Mouse (Mus musculus) forebrain, embryonic 10.5 days (tissue): Measurements from ENCODE around the gene Arsb. TPM values are rescaled to one million over a fixed set of nuclear protein-coding genes. Genes with fewer than 3 reads are reported as not detected.
A peak's percentile ranks its signal among the peaks of the same experiment; 100 is the strongest.

ENCODE experiments used
- DNase-seq: peaks from one replicate; pipeline ENCODE4 v3.0.0-alpha.2; 2017; ENCODE audit warnings: low spot score; ENCODE audit errors: extremely low spot score
- H3K27ac ChIP-seq: fragments of 300-500 bp; sonication (generic); 2 replicates; pipeline ENCODE4 v1.5.1; 2016; ENCODE audit warnings: mild to moderate bottlenecking
- H3K27me3 ChIP-seq: fragments of 300-500 bp; sonication (generic); 2 replicates; pipeline ENCODE4 v1.6.1; 2016; ENCODE audit warnings: mild to moderate bottlenecking; ENCODE audit not compliant: poor library complexity, severe bottlenecking
- H3K36me3 ChIP-seq: fragments of 300-500 bp; sonication (generic); replicated peaks from 2 replicates; pipeline ENCODE4 v1.6.1; 2016; ENCODE audit warnings: mild to moderate bottlenecking, moderate library complexity
- H3K4me1 ChIP-seq: fragments of 300-500 bp; sonication (generic); 2 replicates; pipeline ENCODE4 v1.6.1; 2016
- H3K4me3 ChIP-seq: fragments of 300-500 bp; sonication (generic); 2 replicates; pipeline ENCODE4 v1.5.1; 2016; ENCODE audit warnings: mild to moderate bottlenecking, moderate library complexity
- H3K9me3 ChIP-seq: fragments of 300-500 bp; sonication (generic); 2 replicates; pipeline ENCODE4 v1.6.1; 2016; ENCODE audit warnings: mild to moderate bottlenecking, moderate library complexity
- WGBS: fragments of 180-500 bp; shearing (Covaris S2); methylation state at CpG from one replicate; pipeline ENCODE4 v1.1.7; 2016; 5-methylcytosine and 5-hydroxymethylcytosine counted together
- polyA plus RNA-seq: library from polyadenylated mRNA; unstranded; fragments of >200 nt; fragmentation: Nextera tagmentation; extraction: Ambion mirVana; gene quantifications from 2 replicates; pipeline ENCODE4 v1.2.1, GENCODE M21; 2016

Gene Arsb
- 4.1 and 4.3 TPM in 2 replicates for polyA plus RNA-seq

DNA sequence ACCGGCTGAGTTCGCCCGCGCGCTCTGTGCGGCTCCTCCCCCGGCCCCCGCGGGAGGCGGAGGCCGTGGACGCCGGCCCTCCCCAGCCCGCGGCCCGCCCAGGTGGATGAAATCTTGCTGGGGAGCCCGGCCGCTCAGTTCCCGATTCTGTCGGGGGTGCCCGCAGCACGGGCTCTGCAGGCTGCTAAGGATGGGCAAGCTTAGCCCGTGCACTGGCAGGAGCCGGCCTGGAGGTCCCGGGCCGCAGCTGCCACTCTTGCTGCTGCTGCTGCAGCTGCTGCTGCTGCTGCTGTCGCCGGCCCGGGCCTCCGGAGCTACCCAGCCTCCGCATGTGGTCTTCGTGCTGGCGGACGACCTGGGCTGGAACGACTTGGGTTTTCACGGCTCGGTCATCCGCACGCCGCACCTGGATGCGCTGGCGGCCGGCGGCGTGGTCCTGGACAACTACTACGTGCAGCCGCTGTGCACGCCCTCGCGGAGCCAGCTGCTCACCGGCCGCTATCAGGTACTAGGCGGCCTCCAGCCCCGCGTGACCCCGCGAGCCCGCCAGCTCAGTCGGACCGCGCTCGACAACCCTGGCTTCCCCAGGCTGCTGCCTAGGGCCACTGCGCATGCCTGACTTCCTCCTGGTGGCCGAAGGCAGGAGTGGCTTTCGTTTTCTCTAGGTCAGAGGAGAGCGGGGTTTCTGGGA lies at the start of gene Arsb:
Gene Arsb, plus strand, starts transcription at position 43 of the 691 bp plus-strand sequence.
- under 1% methylated on average over 66 of the region's 66 CpGs for WGBS

GRCm38 (mm10) chr13:93721916-93722315 lies 49.5 kb upstream of the Arsb start:
- Histone ChIP-seq H3K27ac (no peak overlapping the region), H3K27me3 (no peaks in the 10 kb centered on the region), H3K4me3 (no peak overlapping the region), H3K36me3 (no peaks in the 10 kb centered on the region), H3K9me3 (no peaks in the 10 kb centered on the region), H3K4me1 (peaks cover 10% of the 10 kb centered on the region)
- DNase-seq: no peak
- 93% methylated on average over 4 of the region's 4 CpGs for WGBS

More for the DNA sequence above, at the start of gene Arsb:
- H3K27ac ChIP-seq: peak within 1 kb of the TSS; percentile 90
- no peaks in the 10 kb centered on the region for H3K36me3 ChIP-seq
- peak within 1 kb of the TSS; percentile 62 for H3K4me3 ChIP-seq
- peak; percentile 85 for DNase-seq
- peaks cover 19% of the 10 kb centered on the region for H3K4me1 ChIP-seq
- H3K9me3 ChIP-seq: no peaks in the 10 kb centered on the region
- peaks cover 39% of the 10 kb centered on the region for H3K27me3 ChIP-seq

GRCm38 (mm10) chr13:93723455-93723854 lies 48.0 kb upstream of the Arsb start:
- H3K27ac ChIP-seq: no peak overlapping the region
- H3K4me1 ChIP-seq: peaks cover 3% of the 10 kb centered on the region; the same call in 1 of the 2 replicates
- DNase-seq: no peak
- H3K27me3 ChIP-seq: no peaks in the 10 kb centered on the region
- no peak overlapping the region for H3K4me3 ChIP-seq
- WGBS: 82% methylated on average over 3 of the region's 3 CpGs
- H3K36me3 ChIP-seq: no peaks in the 10 kb centered on the region
- no peaks in the 10 kb centered on the region for H3K9me3 ChIP-seq

GRCm38 (mm10) chr13:93724206-93724605 lies 47.2 kb upstream of the Arsb start:
- no peaks in the 10 kb centered on the region for H3K27me3 ChIP-seq
- no peak overlapping the region for H3K4me3 ChIP-seq
- no peaks in the 10 kb centered on the region for H3K9me3 ChIP-seq
- no peaks in the 10 kb centered on the region for H3K36me3 ChIP-seq
- 39% methylated on average over 2 of the region's 2 CpGs for WGBS
- no peak overlapping the region for H3K27ac ChIP-seq
- H3K4me1 ChIP-seq: peaks cover 3% of the 10 kb centered on the region; the same call in 1 of the 2 replicates
- no peak for DNase-seq

DNA sequence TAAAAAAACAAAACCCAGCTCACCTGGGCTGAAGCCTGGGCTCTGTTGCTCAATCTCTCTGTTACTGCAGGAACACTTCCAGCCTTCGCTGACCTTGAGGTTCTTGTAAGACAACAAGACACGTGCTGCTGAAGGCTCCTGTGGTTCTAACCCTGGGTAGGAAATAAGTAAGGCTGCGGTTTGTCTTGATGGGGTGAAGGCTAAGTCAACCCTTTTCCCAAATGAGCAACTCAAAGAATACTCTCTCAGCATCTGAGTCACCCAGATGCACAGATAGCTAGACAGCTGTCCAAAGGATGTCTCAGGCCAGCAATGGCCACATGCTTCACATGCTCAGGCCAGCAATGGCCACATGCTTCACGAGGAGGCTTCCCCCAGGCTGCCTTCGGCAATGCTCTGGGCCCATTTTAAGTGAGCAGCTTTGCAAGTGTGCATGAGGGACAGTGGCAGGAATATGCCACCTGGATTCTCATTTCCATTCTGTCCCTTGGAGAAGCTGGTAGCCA lies 36.2 kb upstream of the Arsb start:
- Histone ChIP-seq H3K9me3 (no peaks in the 10 kb centered on the region), H3K36me3 (no peaks in the 10 kb centered on the region), H3K27me3 (no peaks in the 10 kb centered on the region), H3K27ac (no peak overlapping the region), H3K4me3 (no peak overlapping the region), H3K4me1 (no peaks in the 10 kb centered on the region)
- DNase-seq: no peak
- 90% methylated on average over 5 of the region's 5 CpGs for WGBS

DNA sequence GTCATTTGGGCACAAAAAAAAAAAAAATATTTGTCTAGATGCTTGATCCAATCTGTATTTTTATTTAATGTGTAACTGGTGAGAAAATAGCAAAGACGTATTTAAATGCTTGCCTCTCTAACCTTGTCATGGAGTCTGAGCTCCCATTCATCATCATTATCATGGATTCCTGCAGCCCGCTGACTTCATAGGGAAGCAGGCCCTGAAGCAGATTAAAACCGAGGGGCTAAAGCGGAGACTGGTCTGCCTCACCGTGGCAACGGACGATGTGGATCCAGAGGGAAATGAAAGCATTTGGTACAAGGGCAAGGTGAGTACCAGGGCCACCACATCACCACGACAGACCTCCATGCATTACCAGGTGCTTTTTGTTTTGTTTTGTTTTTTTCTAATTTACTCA lies 27.3 kb upstream of the Arsb start:
- Histone ChIP-seq H3K4me1 (no peaks in the 10 kb centered on the region), H3K9me3 (no peaks in the 10 kb centered on the region), H3K4me3 (no peak overlapping the region), H3K27me3 (no peaks in the 10 kb centered on the region), H3K27ac (no peak overlapping the region), H3K36me3 (no peaks in the 10 kb centered on the region)
- no peak for DNase-seq
- WGBS: 61% methylated on average over 8 of the region's 8 CpGs

- Histone ChIP-seq H3K4me3 (no peak overlapping the region), H3K27ac (peak overlapping the region; percentile 63; the same call in 1 of the 2 replicates), H3K36me3 (no peaks in the 10 kb centered on the region), H3K27me3 (no peaks in the 10 kb centered on the region), H3K4me1 (peaks cover 19% of the 10 kb centered on the region), H3K9me3 (no peaks in the 10 kb centered on the region)
- DNase-seq: no peak
- WGBS: 64% methylated on average over 14 of the region's 14 CpGs
Observed at GRCm38 (mm10) chr13:93752597-93753400, 18.6 kb upstream of the Arsb start.

GRCm38 (mm10) chr13:93755084-93755483 lies 16.3 kb upstream of the Arsb start:
- H3K4me1 ChIP-seq: peaks cover 30% of the 10 kb centered on the region
- H3K27me3 ChIP-seq: no peaks in the 10 kb centered on the region
- H3K9me3 ChIP-seq: no peaks in the 10 kb centered on the region
- no peaks in the 10 kb centered on the region for H3K36me3 ChIP-seq
- WGBS: 92% methylated on average over 4 of the region's 4 CpGs
- DNase-seq: no peak
- no peak overlapping the region for H3K27ac ChIP-seq
- H3K4me3 ChIP-seq: no peak overlapping the region

- 90% methylated on average over 7 of the region's 7 CpGs for WGBS
- peaks cover 30% of the 10 kb centered on the region for H3K4me1 ChIP-seq
- no peak overlapping the region for H3K4me3 ChIP-seq
- no peaks in the 10 kb centered on the region for H3K9me3 ChIP-seq
- no peaks in the 10 kb centered on the region for H3K36me3 ChIP-seq
- no peak overlapping the region for H3K27ac ChIP-seq
- no peaks in the 10 kb centered on the region for H3K27me3 ChIP-seq
- DNase-seq: no peak
Observed at GRCm38 (mm10) chr13:93756674-93757073, 14.8 kb upstream of the Arsb start.

GRCm38 (mm10) chr13:93757514-93757913 lies 13.9 kb upstream of the Arsb start:
- no peaks in the 10 kb centered on the region for H3K9me3 ChIP-seq
- H3K36me3 ChIP-seq: no peaks in the 10 kb centered on the region
- H3K4me3 ChIP-seq: no peak overlapping the region
- H3K27ac ChIP-seq: no peak overlapping the region
- no peaks in the 10 kb centered on the region for H3K27me3 ChIP-seq
- peaks cover 30% of the 10 kb centered on the region for H3K4me1 ChIP-seq
- 93% methylated on average over 6 of the region's 6 CpGs for WGBS
- no peak for DNase-seq

DNA sequence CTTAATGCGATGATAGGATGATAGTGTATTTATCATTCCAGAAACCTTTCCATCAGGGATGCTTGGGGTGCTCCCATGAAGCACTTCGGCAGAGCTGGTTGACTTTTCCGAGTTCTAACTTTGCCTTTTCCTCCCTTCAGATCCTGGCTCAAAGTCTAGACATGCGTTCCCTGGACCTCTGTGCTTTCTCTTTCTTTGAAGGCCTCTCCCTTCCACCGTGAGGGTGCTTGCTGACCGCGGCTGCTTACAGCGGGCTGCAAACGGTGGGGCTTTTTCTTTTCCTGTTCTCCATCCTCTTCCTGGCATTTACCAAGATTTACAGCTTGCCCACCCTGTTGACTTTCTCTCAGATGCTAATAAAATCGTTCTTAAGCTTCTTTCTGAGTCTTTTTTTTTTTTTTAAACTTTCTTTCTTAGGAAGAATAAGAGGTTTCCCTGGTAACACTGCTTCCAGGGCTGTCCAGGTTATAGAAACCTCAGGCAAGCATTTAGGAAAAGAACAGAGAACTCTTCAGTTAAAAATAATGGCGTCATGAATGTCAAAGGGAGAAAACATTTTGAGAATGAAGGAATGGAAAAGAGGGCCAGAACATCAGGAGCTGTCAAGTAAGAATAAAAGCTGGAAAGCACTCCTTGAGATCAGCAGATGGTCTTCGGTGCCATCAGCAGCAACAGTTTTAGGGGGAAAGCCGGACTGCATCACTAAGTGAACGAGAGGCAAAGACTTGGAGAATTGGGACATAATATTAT lies 13.1 kb upstream of the Arsb start:
- no peak overlapping the region for H3K27ac ChIP-seq
- H3K27me3 ChIP-seq: no peaks in the 10 kb centered on the region
- no peak for DNase-seq
- H3K4me3 ChIP-seq: no peak overlapping the region
- no peaks in the 10 kb centered on the region for H3K9me3 ChIP-seq
- whole genome bisulfite sequencing: 67% methylated on average over 14 of the region's 14 CpGs
- no peaks in the 10 kb centered on the region for H3K36me3 ChIP-seq
- peaks cover 22% of the 10 kb centered on the region for H3K4me1 ChIP-seq

GRCm38 (mm10) chr13:93761831-93762230 lies 9.6 kb upstream of the Arsb start:
- Histone ChIP-seq H3K4me3 (no peak overlapping the region), H3K27me3 (no peaks in the 10 kb centered on the region), H3K36me3 (no peaks in the 10 kb centered on the region), H3K27ac (no peak overlapping the region), H3K9me3 (no peaks in the 10 kb centered on the region), H3K4me1 (peaks cover 12% of the 10 kb centered on the region; the same call in 1 of the 2 replicates)
- 95% methylated on average over 8 of the region's 8 CpGs for WGBS
- no peak for DNase-seq
